Mouse (Mus musculus) neural tube, embryonic 11.5 days (tissue): ENCODE data around the gene Mef2c. TPM values are rescaled to one million over a fixed set of nuclear protein-coding genes. Genes with fewer than 3 reads are reported as not detected.

ENCODE experiments used
- ATAC-seq: fragments of 200-750 bp; cut with Nextera tagmentation; 2 replicates; pipeline ENCODE4 v1.8.0; 2017; ENCODE audit warnings: moderate number of reproducible peaks, mild to moderate bottlenecking, moderate TSS enrichment, moderate library complexity; ENCODE audit not compliant: insufficient read depth, low FRiP score, low TSS enrichment
- DNase-seq: peaks from one replicate; pipeline ENCODE4 v3.0.0-alpha.2; 2015; ENCODE audit warnings: low spot score
- H3K27ac ChIP-seq: fragments of 300-500 bp; sonication (generic); 2 replicates; pipeline ENCODE4 v1.5.1; 2014; ENCODE audit warnings: low read depth, mild to moderate bottlenecking, low read length
- H3K27me3 ChIP-seq: fragments of 300-500 bp; sonication (generic); 2 replicates; pipeline ENCODE4 v1.6.1; 2014; ENCODE audit warnings: mild to moderate bottlenecking, low read length, mixed read lengths; ENCODE audit not compliant: control insufficient read depth, insufficient read depth
- H3K36me3 ChIP-seq: fragments of 300-500 bp; sonication (generic); 2 replicates; pipeline ENCODE4 v1.6.1; 2014; ENCODE audit warnings: mild to moderate bottlenecking, low read length, moderate library complexity, mixed read lengths; ENCODE audit not compliant: control insufficient read depth, insufficient read depth
- H3K4me1 ChIP-seq: fragments of 300-500 bp; sonication (generic); 2 replicates; pipeline ENCODE4 v1.6.1; 2014; ENCODE audit warnings: low read length, mixed read lengths; ENCODE audit not compliant: control insufficient read depth, insufficient read depth
- H3K4me2 ChIP-seq: fragments of 300-500 bp; sonication (generic); 2 replicates; pipeline ENCODE4 v1.6.1; 2014; ENCODE audit warnings: low read depth, mild to moderate bottlenecking, moderate library complexity
- H3K4me3 ChIP-seq: fragments of 300-500 bp; sonication (generic); 2 replicates; pipeline ENCODE4 v1.5.1; 2014; ENCODE audit warnings: low read depth, low read length
- H3K9ac ChIP-seq: fragments of 300-500 bp; sonication (generic); 2 replicates; pipeline ENCODE4 v1.6.1; 2014; ENCODE audit warnings: mild to moderate bottlenecking, low read length
- H3K9me3 ChIP-seq: fragments of 300-500 bp; sonication (generic); 2 replicates; pipeline ENCODE4 v1.6.1; 2016; ENCODE audit warnings: low read length; ENCODE audit not compliant: control insufficient read depth
- WGBS: fragments of 180-500 bp; shearing (Covaris S2); extraction: QIAGEN DNeasy Blood & Tissue Kit; methylation state at CpG from one replicate; pipeline ENCODE4 v1.1.7; 2014; 5-methylcytosine and 5-hydroxymethylcytosine counted together
- polyA plus RNA-seq: library from polyadenylated mRNA; unstranded; fragments of >200 nt; fragmentation: Nextera tagmentation; extraction: Ambion mirVana; gene quantifications from 2 replicates; pipeline ENCODE4 v1.2.1, GENCODE M21; 2014

The Mef2c gene
- polyA plus RNA-seq, 1 experiment from 2014 or later: 34.4 TPM

DNA sequence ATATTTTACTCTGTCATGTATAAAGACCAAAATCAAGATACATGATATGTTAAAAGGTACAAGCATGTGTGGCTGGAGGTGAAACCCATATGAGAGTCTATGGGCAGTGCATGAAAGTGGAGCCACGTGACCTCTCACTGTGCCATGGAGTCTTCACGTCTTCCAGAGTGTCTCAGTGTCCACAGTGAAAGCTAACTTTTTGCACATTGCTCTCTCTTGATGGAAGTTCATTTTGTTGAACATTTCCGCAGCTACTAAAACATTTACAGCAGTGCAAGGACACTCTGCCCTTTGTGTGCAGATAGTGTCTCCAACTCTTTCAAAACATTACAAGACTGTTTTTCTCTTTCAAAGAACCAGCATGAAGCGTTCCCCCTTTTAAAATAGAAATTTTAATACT is 123.6 kb downstream of the Mef2c start:
- Histone ChIP-seq H3K4me2 (no peak overlapping the region), H3K4me3 (no peak overlapping the region)
- 89% methylated on average over 4 of the region's 4 CpGs for WGBS

GRCm38 (mm10) chr13:83628139-83628538 is 124.3 kb downstream of the Mef2c start:
- Histone ChIP-seq H3K27ac (no peak overlapping the region), H3K4me3 (no peak overlapping the region), H3K4me1 (no peaks in the 10 kb centered on the region), H3K36me3 (no peaks in the 10 kb centered on the region), H3K27me3 (no peaks in the 10 kb centered on the region), H3K9ac (no peak overlapping the region), H3K4me2 (no peak overlapping the region), H3K9me3 (no peaks in the 10 kb centered on the region)
- DNase-seq (no peak), ATAC-seq (no peak)
- 81% methylated on average over 3 of the region's 3 CpGs for WGBS

More for the DNA sequence above, 123.6 kb downstream of the Mef2c start:
- H3K27ac ChIP-seq: no peak overlapping the region
- DNase-seq (no peak), ATAC-seq (no peak)
- no peak overlapping the region for H3K9ac ChIP-seq
- H3K4me1 ChIP-seq: no peaks in the 10 kb centered on the region
- H3K27me3 ChIP-seq: no peaks in the 10 kb centered on the region
- H3K36me3 ChIP-seq: no peaks in the 10 kb centered on the region
- H3K9me3 ChIP-seq: no peaks in the 10 kb centered on the region

- no peaks in the 10 kb centered on the region for H3K36me3 ChIP-seq
- no peaks in the 10 kb centered on the region for H3K4me1 ChIP-seq
- no peaks in the 10 kb centered on the region for H3K9me3 ChIP-seq
- H3K27me3 ChIP-seq: no peaks in the 10 kb centered on the region
- DNase-seq (no peak), ATAC-seq (no peak)
- WGBS: 96% methylated on average over 5 of the region's 5 CpGs
- no peak overlapping the region for H3K4me3 ChIP-seq
- H3K9ac ChIP-seq: no peak overlapping the region
- H3K4me2 ChIP-seq: no peak overlapping the region
- no peak overlapping the region for H3K27ac ChIP-seq
Measured at GRCm38 (mm10) chr13:83633155-83633554, 129.3 kb downstream of the Mef2c start.

- no peaks in the 10 kb centered on the region for H3K27me3 ChIP-seq
- H3K9me3 ChIP-seq: no peaks in the 10 kb centered on the region
- WGBS: 28% methylated on average over 7 of the region's 7 CpGs
- no peaks in the 10 kb centered on the region for H3K36me3 ChIP-seq
- no peaks in the 10 kb centered on the region for H3K4me1 ChIP-seq
- no peak overlapping the region for H3K27ac ChIP-seq
- DNase-seq: no peak
- no peak overlapping the region for H3K4me2 ChIP-seq
- H3K4me3 ChIP-seq: no peak overlapping the region
- H3K9ac ChIP-seq: no peak overlapping the region
- no peak for ATAC-seq
Measured at GRCm38 (mm10) chr13:83635218-83635617, 131.4 kb downstream of the Mef2c start.

- Histone ChIP-seq H3K27ac (no peak overlapping the region), H3K27me3 (no peaks in the 10 kb centered on the region), H3K9ac (no peak overlapping the region), H3K9me3 (no peaks in the 10 kb centered on the region), H3K4me1 (no peaks in the 10 kb centered on the region), H3K36me3 (no peaks in the 10 kb centered on the region), H3K4me3 (no peak overlapping the region), H3K4me2 (no peak overlapping the region)
- ATAC-seq (no peak), DNase-seq (no peak)
- WGBS: 95% methylated on average over 3 of the region's 3 CpGs
Measured at GRCm38 (mm10) chr13:83637666-83638065, 133.8 kb downstream of the Mef2c start.

DNA sequence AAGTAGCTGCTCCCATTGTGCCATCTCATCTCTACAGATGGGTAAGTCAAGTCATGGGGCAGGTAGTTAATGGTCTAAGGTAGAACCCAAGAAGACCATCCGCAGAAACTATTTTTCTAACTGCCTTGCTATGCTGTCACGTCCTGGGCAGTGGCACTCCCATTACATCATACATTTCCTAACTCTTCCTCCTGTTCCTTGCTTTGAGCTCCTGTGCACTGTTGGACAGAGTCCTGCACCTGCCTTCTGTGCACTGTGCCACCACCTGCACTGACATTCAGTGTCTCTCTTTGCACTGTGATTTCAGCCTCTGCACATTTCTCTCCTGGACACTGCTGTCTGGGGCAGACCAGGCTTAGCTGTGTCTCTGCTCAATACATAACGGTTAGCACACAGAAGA is 134.9 kb downstream of the Mef2c start:
- Histone ChIP-seq H3K4me1 (no peaks in the 10 kb centered on the region), H3K4me3 (no peak overlapping the region), H3K36me3 (no peaks in the 10 kb centered on the region), H3K27me3 (no peaks in the 10 kb centered on the region), H3K4me2 (no peak overlapping the region), H3K9ac (no peak overlapping the region), H3K27ac (no peak overlapping the region), H3K9me3 (no peaks in the 10 kb centered on the region)
- ATAC-seq (no peak), DNase-seq (no peak)
- 84% methylated on average over 3 of the region's 3 CpGs for WGBS

- no peak for ATAC-seq
- 96% methylated on average over 3 of the region's 3 CpGs for WGBS
Measured at GRCm38 (mm10) chr13:83649051-83649450, 145.2 kb downstream of the Mef2c start.

GRCm38 (mm10) chr13:83649795-83650476 is 146.1 kb downstream of the Mef2c start:
- Histone ChIP-seq H3K36me3 (no peaks in the 10 kb centered on the region), H3K27ac (no peak overlapping the region)

More at GRCm38 (mm10) chr13:83649051-83649450, 145.2 kb downstream of the Mef2c start:
- Histone ChIP-seq H3K27me3 (no peaks in the 10 kb centered on the region), H3K27ac (no peak overlapping the region), H3K36me3 (no peaks in the 10 kb centered on the region), H3K9ac (no peak overlapping the region), H3K4me1 (no peaks in the 10 kb centered on the region), H3K4me3 (no peak overlapping the region), H3K4me2 (no peak overlapping the region), H3K9me3 (no peaks in the 10 kb centered on the region)
- DNase-seq: no peak

GRCm38 (mm10) chr13:83650807-83651206 is 147.0 kb downstream of the Mef2c start:
- DNase-seq (no peak), ATAC-seq (no peak)
- Histone ChIP-seq H3K9ac (no peak overlapping the region), H3K4me3 (no peak overlapping the region), H3K4me1 (no peaks in the 10 kb centered on the region), H3K27ac (no peak overlapping the region), H3K4me2 (no peak overlapping the region), H3K36me3 (no peaks in the 10 kb centered on the region), H3K9me3 (no peaks in the 10 kb centered on the region), H3K27me3 (no peaks in the 10 kb centered on the region)
- 93% methylated on average over 3 of the region's 3 CpGs for WGBS

More at GRCm38 (mm10) chr13:83649795-83650476, 146.1 kb downstream of the Mef2c start:
- no peak for DNase-seq
- Histone ChIP-seq H3K9ac (no peak overlapping the region), H3K4me1 (no peaks in the 10 kb centered on the region), H3K4me2 (no peak overlapping the region), H3K4me3 (no peak overlapping the region), H3K9me3 (no peaks in the 10 kb centered on the region), H3K27me3 (no peaks in the 10 kb centered on the region)
- no peak for ATAC-seq
- 89% methylated on average over 12 of the region's 12 CpGs for WGBS
